Mouse (Mus musculus) lung, adult 2 months (tissue): ENCODE results near the gene Elane.

Source experiments
- CTCF ChIP-seq: fragments of 200-500 bp; IDR thresholded peaks from 2 replicates; pipeline ENCODE4 v1.5.1; 2011; ENCODE audit warnings: mild to moderate bottlenecking, low read length, control low read depth; ENCODE audit not compliant: insufficient read depth
- POLR2A ChIP-seq: fragments of 200-500 bp; IDR thresholded peaks from 2 replicates; pipeline ENCODE4 v1.6.1; 2011; ENCODE audit warnings: low read depth, mild to moderate bottlenecking, control low read depth, low read length, borderline replicate concordance; ENCODE audit errors: extremely low read depth

DNA sequence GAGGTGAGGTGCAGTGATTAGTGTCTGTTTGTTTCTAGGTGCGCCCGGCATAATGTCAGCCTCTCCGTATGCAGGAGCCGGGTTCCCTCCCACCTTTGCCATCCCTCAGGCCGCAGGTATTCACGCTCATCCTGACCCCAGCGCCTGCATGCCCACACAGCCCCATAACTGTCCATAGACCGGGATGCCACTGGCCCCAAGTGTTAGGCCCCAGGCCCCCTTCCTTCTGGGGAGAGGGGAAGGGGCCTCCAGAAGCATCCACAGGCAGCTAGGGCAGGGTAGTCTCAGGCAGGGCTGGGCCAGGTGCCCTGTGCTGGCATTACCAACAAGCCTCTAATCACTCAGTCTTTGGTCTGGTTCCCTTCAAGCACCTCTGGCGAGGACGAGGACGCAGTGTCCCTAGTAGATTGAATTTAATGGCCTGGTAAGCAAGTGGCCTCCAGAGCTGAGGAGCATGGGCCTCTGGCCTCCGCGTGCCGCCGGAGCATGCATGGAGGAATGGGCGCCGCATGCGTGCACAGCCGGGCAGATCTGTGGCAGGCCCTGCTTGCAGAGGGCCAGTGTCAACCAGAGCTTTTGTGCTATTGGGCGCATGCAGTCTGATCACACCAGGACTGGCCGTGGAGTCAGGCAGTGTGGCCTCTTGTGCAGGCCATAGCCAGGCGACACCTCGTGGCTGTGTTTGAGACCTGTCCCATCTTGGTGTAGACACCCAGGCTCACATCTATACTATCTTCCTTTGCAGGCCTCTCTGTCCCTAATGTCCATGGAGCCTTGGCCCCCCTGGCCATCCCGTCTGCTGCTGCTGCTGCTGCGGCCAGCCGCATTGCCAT, 25.8 kb upstream of the Elane start:
- TF ChIP-seq CTCF (no peak), POLR2A (no peak)
